Mouse (Mus musculus): ENCODE data around the gene B3glct.

DNA sequence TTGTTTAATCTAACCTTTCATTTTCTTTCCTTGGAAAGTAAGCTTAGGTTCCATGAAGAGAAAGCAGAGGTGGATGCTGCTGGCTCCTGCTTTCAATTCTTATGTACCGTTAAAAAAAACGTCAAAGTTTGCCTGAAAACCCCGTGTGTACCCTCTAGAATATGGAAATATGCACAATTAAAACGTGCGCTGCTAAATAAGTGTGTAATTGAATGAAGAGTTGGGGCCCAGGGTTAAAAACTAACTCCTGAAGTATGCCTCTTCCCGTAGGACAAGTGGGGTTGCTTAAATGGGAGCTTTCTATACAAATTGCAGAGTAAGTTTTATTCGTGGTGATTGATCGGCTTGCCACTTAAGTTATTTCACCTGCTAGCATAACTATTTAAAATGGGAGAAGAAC lies 40.7 kb upstream of the B3glct start:
- TF ChIP-seq CTCF (IDR thresholded peaks at IDR 0.05; ENCODE audit: control insufficient read depth, insufficient read depth, low read length) (no peak), POLR2A (IDR thresholded peaks at IDR 0.05; ENCODE audit: borderline replicate concordance, control insufficient read depth, low read depth, low read length) (no peak)

Measured in bone marrow, adult 2 months (tissue).